Comparison of ENCODE assay signal across 8 mouse cellular contexts in the genomic region with DNA sequence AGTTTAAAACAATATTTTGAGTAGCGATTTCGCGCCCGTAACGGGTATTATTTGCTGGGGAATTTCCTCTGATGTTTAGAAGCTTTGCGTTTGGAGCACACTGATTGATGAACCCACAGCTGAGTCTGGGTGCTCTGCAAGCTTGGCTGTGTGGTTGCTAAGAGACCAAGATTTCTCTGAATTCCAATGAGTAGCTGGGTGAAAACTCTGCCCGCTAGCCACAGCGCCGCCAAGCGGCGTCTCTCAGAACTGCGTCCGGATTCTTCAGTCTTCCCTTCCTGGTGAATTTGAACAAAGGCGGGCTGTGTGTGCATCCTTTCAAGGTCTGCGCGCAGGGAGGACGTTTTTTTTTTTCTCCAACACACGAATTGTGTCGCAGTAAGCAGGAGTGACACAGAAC. TPM values are rescaled to one million over a fixed set of nuclear protein-coding genes. Genes with fewer than 3 reads are reported as not detected.
DNase-seq lines count a peak whose midpoint lies in the region; ATAC-seq and TF ChIP-seq lines count a peak whose summit lies in the region.

No protein-coding gene starts in this region.

- DNase-seq in Patski (ENCODE audit: low read depth, low spot score) = peak; percentile 39
- peak; percentile 99 to 100 for DNase-seq in cerebellum, postnatal 14 days
- DNase-seq in frontal cortex, postnatal 25 days (ENCODE audit: low spot score in 2 of 2) = peak; percentile 99 to 100
- DNase-seq in layer of hippocampus, postnatal 14 days (ENCODE audit: low spot score in 2 of 2) = peak; percentile 98 to 99
- DNase-seq in lung, postnatal 10 days = peak; percentile 96
- DNase-seq in ovary, postnatal 36 days (ENCODE audit: low spot score) = peak; percentile 94
- DNase-seq in thymus, postnatal 14 days = peak; percentile 96

- 1% methylated on average over 19 of the region's 19 CpGs for WGBS in hindbrain, embryonic 13.5 days

- peak overlapping the region; percentile 57 for H3K4me2 ChIP-seq in hindbrain, embryonic 13.5 days

- peak; percentile 98 for TF ChIP-seq CTCF in Patski (IDR thresholded peaks at IDR 0.05)

- in situ Hi-C loops in Patski (cut with MboI; ENCODE audit: low pct_unique_long_range_greater_than_20kb) = loop anchor here (5.0 kb wide), 1 partner anchor 206 kb away; no protein-coding TSS in a partner anchor

- peak; percentile 75 for ATAC-seq in Patski
- peak; percentile 92 for ATAC-seq in hindbrain, embryonic 13.5 days (ENCODE audit: low FRiP score)

- no peaks in the 10 kb centered on the region for H3K27me3 ChIP-seq in Patski
- H3K27me3 ChIP-seq in hindbrain, embryonic 13.5 days = no peaks in the 10 kb centered on the region

- peaks cover 23% of the 10 kb centered on the region for H3K36me3 ChIP-seq in hindbrain, embryonic 13.5 days

- CTCF ChIA-PET in Patski (lab: Charles Lee) = interaction anchor here (0.7 to 3.1 kb wide), 13 partner anchors 8 to 223 kb away, joined by 3 to 16 read pairs (median 4); no protein-coding TSS in a partner anchor

- H3K9ac ChIP-seq in hindbrain, embryonic 13.5 days = peak overlapping the region; percentile 58; the same call in 1 of the 2 replicates

- POLR2A ChIA-PET in Patski (lab: Charles Lee) = interaction anchor here (1.5 kb wide), 1 partner anchor 12 kb away, joined by 4 read pairs; no protein-coding TSS in a partner anchor

- no peaks in the 10 kb centered on the region for H3K9me3 ChIP-seq in hindbrain, embryonic 13.5 days

- peak overlapping the region; percentile 87 for H3K27ac ChIP-seq in hindbrain, embryonic 13.5 days

- H3K4me1 ChIP-seq in hindbrain, embryonic 13.5 days (replicated peaks) = peaks cover 16% of the 10 kb centered on the region

- H3K4me3 ChIP-seq in hindbrain, embryonic 13.5 days = peak overlapping the region; percentile 34

RNA-seq across cellular contexts. Expression of a gene that starts 33.2 kb away (rescaled TPM):
- polyA plus RNA-seq in Patski (2021) = 19.6 TPM
- polyA plus RNA-seq in hindbrain, embryonic 13.5 days (2015; fragmentation: Nextera tagmentation; extraction: Ambion mirVana) = 3.8 and 4.8 TPM in 2 replicates
- 10 to 100 TPM; 19.4 to 19.5 TPM for total RNA-seq in layer of hippocampus, postnatal 14 days (2021)

RNA-seq across cellular contexts. Expression of a gene that starts 35.2 kb away (rescaled TPM):
- polyA plus RNA-seq in Patski (2021) = 4.2 TPM
- polyA plus RNA-seq in hindbrain, embryonic 13.5 days (2015; fragmentation: Nextera tagmentation; extraction: Ambion mirVana) = 39.0 and 45.1 TPM in 2 replicates
- 10 to 100 TPM; 24.1 to 24.7 TPM for total RNA-seq in layer of hippocampus, postnatal 14 days (2021)

RNA-seq across cellular contexts. Expression of a gene that starts 57.1 kb away (rescaled TPM):
- polyA plus RNA-seq in Patski (2021) = 76.0 TPM
- 27.1 and 27.2 TPM in 2 replicates for polyA plus RNA-seq in hindbrain, embryonic 13.5 days (2015; fragmentation: Nextera tagmentation; extraction: Ambion mirVana)
- 10 to 100 TPM; 55.5 to 57.1 TPM for total RNA-seq in layer of hippocampus, postnatal 14 days (2021)

Comparison
In these comparisons a context has a peak if more than half of its experiments do, and no peak if none do; other contexts are left out.
1. Peak in every context shown above with its lines: DNase-seq, ATAC-seq, H3K4me3 ChIP-seq and H3K27ac ChIP-seq.
2. DNase-seq: peak in every context shown above with its lines; median percentile 100 in cerebellum, postnatal 14 days; 100 in frontal cortex, postnatal 25 days; 98 in layer of hippocampus, postnatal 14 days; 96 in lung, postnatal 10 days; 96 in thymus, postnatal 14 days; 94 in ovary, postnatal 36 days; 39 in Patski.